Mouse (Mus musculus) C2C12 (cell line): ENCODE data around the gene Gm17728.

Experiments used
- CEBPB ChIP-seq: IDR thresholded peaks from one replicate; pipeline ENCODE4 v1.6.1; 2011; ENCODE audit warnings: low read depth, mild to moderate bottlenecking, control low read depth, moderate library complexity
- CTCF ChIP-seq: IDR thresholded peaks from one replicate; pipeline ENCODE4 v1.5.1; 2011; ENCODE audit not compliant: control insufficient read depth, insufficient read depth, insufficient read length
- FOSL1 ChIP-seq: IDR thresholded peaks from one replicate; pipeline ENCODE4 v1.8.0; 2011; ENCODE audit warnings: mild to moderate bottlenecking, low read length; ENCODE audit not compliant: poor library complexity, insufficient read depth, severe bottlenecking
- MAX ChIP-seq: IDR thresholded peaks from one replicate; pipeline ENCODE4 v1.6.1; 2011; ENCODE audit warnings: mild to moderate bottlenecking, control low read depth
- MYOD1 ChIP-seq: IDR thresholded peaks from one replicate; pipeline ENCODE4 v1.6.1; 2011; ENCODE audit warnings: low read depth; ENCODE audit not compliant: control insufficient read depth, insufficient read length
- MYOG ChIP-seq: IDR thresholded peaks from one replicate; pipeline ENCODE4 v1.6.1; 2011; ENCODE audit not compliant: control insufficient read depth, insufficient read length; ENCODE audit errors: extremely low read depth
- USF1 ChIP-seq: IDR thresholded peaks from one replicate; pipeline ENCODE4 v1.6.1; 2011; ENCODE audit warnings: low read depth, mild to moderate bottlenecking, control low read depth, moderate library complexity

GRCm38 (mm10) chr17:9407640-9408039, 14.2 kb upstream of the Gm17728 start:
- TF ChIP-seq CEBPB: no peak
- TF ChIP-seq CTCF: no peak
- no peak for TF ChIP-seq USF1
- TF ChIP-seq MYOD1: no peak
- no peak for TF ChIP-seq MAX
- TF ChIP-seq MYOG: no peak
- TF ChIP-seq FOSL1: no peak
